Mouse (Mus musculus) heart, postnatal 0 days (tissue): Measurements from ENCODE around the gene Pde8b.

Experiments
- CTCF ChIP-seq: IDR thresholded peaks from 2 replicates; pipeline ENCODE4 v1.5.1; 2016; ENCODE audit warnings: antibody characterized with exemption, control low read depth, low read depth
- EP300 ChIP-seq: IDR thresholded peaks from 2 replicates; pipeline ENCODE4 v1.6.1; 2016; ENCODE audit warnings: antibody characterized with exemption, low read depth

- TF ChIP-seq CTCF, result no peak
- no peak for TF ChIP-seq EP300
These were observed 91.2 kb downstream of the Pde8b start for GRCm38 (mm10) chr13:95158986-95159385.
